Mouse (Mus musculus) G1E (cell line): ENCODE data around the gene Fam53b.

Experiments
- CTCF ChIP-seq: IDR thresholded peaks from 2 replicates; pipeline ENCODE4 v1.5.1; 2012; ENCODE audit warnings: low read depth, low read length, inconsistent platforms, mixed read lengths
- GATA1 ChIP-seq: IDR thresholded peaks from 2 replicates; pipeline ENCODE4 v1.6.1; 2012; ENCODE audit warnings: borderline replicate concordance, low read length, inconsistent platforms, mixed read lengths
- POLR2AphosphoS5 ChIP-seq: IDR thresholded peaks from 2 replicates; pipeline ENCODE4 v1.6.1; 2012; ENCODE audit warnings: low read depth, low read length, inconsistent platforms; ENCODE audit not compliant: insufficient replicate concordance

- no peak for TF ChIP-seq GATA1
- TF ChIP-seq POLR2AphosphoS5, result no peak
- TF ChIP-seq CTCF, result no peak
These were observed 45.6 kb upstream of the Fam53b start, which contains the start of gene Abraxas2 for GRCm38 (mm10) chr7:132859042-132859958.
